Mouse (Mus musculus): ENCODE data around the gene Dlg5. TPM values are rescaled to one million over a fixed set of nuclear protein-coding genes. Genes with fewer than 3 reads are reported as not detected.
A peak's percentile ranks its signal among the peaks of the same experiment; 100 is the strongest.

Gene Dlg5
- total RNA-seq, 2 experiments from 2014 or later: 8.7 to 9.4 TPM

DNA sequence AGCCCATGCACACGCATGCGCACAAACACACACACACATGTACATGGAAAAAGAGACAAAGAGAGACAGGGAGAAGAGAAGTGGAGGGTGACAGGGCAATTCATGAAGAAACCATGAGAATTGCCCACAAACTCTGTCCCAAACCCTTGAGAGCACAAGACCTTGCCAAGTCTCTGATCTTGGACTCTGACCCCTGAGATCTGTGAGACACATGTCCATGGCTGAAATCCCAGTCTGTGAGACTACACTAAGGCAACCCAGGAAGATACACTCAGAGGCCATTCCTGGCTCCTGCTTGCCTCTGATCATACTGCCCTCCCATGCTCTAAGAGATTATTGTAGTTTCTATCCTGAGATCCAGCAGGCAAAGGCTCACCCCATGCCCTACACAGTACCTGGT, 44.9 kb downstream of the Dlg5 start:
- DNase-seq: no peak
- intact Hi-C loops (cut with DNase I; ENCODE audit: low total_unique reads): no loop called here

DNA sequence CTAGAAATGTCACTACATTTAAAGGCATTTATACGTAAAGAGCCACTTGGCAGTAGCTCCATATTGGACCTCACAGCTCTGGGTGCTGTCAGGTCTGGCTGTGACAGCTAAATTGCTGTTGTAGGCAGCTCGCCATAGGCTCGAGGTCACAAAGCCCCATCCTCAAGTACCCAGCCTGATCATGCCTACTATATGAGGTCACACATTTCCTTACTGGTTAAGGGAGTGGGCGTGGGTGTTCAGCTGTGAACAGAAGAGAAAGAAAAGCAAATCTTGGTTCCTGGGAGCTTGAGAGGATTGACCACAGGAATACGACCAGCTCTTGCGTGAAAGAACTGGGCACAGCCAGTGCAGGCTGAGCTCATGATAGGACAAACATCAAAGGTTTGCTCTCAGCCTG, 46.0 kb downstream of the Dlg5 start:
- intact Hi-C loops (cut with DNase I; ENCODE audit: low total_unique reads): no loop called here

DNA sequence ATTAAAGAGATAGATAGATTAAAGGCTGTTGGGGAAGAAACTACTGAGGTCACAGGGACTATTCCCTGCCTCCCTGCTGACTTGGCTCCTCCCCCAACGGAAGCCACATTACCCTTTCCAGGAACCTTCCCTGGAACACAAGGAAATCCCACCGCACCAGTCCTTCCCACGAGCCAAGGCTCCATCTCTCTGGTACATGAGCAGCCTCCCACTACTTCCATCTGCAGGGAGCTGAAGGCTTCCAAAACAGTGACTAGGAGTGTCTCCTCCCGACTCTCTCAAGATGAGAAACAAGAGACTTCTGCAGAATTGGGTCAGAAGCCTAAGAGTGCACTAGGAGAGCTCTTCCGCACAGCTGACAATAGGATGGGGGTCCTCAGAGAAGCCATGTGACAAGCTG, 47.9 kb downstream of the Dlg5 start:
- intact Hi-C loops (cut with DNase I; ENCODE audit: low total_unique reads): no loop called here
- DNase-seq: peak; percentile 18

More for the DNA sequence above, 46.0 kb downstream of the Dlg5 start:
- no peak for DNase-seq

DNA sequence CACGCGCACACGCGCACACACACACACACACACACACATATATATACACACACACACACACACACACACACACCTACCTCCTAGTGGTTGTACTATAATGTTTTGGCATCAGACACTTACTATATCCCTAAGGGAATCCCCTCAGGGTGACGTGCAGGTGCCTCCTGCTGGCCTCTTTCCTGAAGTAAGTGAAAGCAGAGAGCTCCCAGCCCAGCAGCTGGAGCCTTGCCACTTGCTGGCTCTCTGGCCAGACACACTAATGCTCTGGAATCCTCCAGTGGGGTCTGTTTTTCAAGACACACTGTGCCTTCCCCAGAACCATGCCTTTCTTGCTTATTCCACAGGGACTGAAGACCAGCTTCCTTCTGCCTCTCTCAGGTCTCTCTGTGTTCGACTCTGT, 48.8 kb downstream of the Dlg5 start:
- peak; percentile 67 for DNase-seq
- intact Hi-C loops (cut with DNase I; ENCODE audit: low total_unique reads): no loop called here

DNA sequence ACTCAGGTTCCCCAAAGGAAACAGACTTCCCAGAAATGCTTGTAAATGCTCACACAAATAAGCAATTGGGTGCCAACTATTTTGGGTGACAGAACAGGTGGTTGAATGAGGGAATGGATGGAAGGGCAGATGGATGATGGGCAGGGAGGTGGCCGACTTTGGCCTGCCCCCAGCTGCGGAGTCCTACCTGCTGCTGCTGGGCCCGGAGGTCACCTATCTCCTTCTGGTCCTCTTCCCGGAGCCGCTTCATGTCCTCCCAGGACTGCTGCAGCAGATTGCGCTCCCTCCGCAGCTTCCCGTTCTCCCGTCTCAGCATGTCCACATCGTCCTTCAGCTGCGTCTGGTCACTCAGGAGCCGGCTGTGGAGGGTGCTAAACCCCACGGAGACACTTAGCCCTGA, 55.6 kb downstream of the Dlg5 start:
- intact Hi-C loops (cut with DNase I; ENCODE audit: low total_unique reads): no loop called here
- DNase-seq: no peak

DNA sequence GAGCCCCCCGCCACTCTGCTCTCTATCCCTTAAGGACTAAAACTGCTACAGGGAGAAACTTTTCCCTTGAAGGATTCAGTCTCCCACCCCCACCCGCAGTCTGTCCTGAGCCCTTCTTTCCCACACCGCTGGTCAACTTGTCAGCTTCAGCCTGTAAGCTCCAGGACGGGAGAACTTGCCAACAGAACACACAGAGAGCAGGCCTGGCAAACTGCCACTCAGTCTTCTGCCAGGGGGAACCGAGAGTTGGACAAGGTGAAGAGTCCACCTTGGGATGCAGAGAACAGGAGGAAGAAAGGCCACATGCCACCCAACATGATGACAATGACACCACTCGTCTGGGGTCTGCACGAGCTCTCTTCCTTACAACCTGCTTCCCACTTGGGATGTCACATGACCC, 56.1 kb downstream of the Dlg5 start:
- intact Hi-C loops (cut with DNase I; ENCODE audit: low total_unique reads): no loop called here

DNA sequence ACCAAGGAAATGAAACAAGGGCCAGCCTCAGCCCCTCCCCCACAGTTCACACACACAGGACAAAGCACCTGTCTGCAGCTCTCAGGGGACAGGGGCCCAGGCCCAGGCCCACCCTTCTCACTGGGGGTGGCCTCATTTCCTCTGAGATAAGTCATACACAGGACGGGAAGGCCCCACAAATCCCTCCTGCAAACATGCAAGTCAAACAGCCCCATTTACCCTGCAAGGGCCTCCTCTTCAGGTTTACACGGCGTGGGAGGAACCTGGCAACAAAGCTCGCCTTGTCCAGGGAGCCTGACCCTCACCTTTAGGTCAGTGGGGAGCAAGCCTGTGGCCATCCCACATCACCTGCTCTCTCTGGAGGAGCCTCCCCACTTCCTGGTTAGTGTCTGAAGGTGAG, 60.2 kb downstream of the Dlg5 start:
- no peak for DNase-seq
- intact Hi-C loops (cut with DNase I; ENCODE audit: low total_unique reads): no loop called here

More for the DNA sequence above, 56.1 kb downstream of the Dlg5 start:
- no peak for DNase-seq

DNA sequence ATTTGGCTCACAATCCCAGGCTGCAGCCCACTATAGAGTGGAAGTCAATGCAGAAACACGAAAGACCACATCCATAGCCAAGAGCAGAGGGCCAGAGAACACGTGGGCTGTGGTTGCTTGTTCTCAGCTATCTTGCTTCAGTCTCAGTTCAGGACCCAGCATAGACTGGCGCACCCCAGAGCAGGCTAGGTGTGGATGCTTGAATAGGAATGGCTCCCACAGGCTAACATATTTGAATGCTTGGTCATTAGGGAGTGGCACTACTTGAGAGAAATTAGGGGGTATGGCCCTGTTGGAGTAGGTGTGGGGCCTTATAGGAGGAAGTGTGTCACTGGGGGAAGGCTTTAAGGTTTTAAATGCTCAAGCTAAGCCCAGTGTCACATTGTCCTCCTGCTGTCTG, 62.8 kb downstream of the Dlg5 start:
- intact Hi-C loops (cut with DNase I; ENCODE audit: low total_unique reads): no loop called here
- DNase-seq: no peak

DNA sequence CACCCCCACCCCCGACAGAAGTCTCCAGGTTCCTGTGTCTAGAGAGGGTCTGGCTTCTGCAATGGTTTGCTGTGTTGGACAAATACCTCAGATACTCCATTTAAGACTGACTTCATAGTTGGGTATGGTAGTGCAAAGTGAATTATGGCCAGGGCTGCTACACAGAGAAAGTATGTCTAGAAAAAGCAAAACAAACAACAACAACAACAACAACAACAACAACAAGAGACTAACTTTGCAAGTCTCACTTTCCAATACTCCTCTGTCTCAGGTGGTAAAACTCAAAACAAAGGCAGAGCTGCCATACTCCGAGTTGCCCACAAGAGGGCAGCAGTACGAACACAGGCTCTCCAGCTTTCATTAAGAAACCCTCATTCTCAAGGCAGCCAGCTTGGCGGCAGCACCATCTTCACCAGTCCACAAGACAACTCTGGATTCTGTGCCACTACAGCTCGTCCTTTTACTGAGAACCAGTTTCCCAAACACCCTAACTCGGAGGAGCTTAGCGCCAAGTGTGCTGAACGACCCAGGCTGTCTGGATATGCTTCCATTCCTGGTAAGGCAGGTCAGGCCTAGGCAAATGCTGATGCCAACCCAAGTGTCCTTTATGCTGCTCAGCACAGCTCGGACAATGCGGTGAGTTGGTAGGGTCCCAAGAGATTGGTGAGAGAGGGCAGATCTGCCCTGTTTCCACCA, 63.8 kb downstream of the Dlg5 start:
- intact Hi-C loops (cut with DNase I; ENCODE audit: low total_unique reads): loop anchor here (2.0 kb wide), 1 partner anchor 91 kb away; no protein-coding TSS in a partner anchor
- DNase-seq: peak; percentile 66

DNA sequence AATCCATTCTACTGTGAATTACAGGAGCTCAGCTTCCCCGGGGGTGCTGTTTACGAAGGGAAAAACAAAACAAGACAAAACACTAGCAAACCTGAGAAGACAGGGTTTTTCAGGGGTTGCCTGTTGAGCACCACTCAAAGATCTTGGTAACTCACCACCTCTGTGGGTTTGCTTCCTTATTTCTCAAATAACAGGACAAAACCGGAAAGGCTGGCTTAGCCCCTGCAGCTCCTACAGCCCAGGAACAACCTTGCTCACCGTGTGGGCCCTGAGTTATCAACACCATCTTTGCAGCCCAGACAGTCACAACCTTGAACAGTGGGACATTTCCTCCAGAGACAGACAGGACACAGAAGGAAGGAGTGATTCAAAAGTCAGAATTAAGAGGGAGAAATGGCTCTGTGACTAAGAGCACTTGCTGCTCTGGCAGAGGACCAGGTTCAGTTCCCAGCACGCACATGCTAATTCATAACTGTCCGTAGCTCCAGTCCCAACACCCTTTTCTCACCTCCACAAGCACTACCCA, 66.2 kb downstream of the Dlg5 start:
- intact Hi-C loops (cut with DNase I; ENCODE audit: low total_unique reads): no loop called here
- DNase-seq: no peak

DNA sequence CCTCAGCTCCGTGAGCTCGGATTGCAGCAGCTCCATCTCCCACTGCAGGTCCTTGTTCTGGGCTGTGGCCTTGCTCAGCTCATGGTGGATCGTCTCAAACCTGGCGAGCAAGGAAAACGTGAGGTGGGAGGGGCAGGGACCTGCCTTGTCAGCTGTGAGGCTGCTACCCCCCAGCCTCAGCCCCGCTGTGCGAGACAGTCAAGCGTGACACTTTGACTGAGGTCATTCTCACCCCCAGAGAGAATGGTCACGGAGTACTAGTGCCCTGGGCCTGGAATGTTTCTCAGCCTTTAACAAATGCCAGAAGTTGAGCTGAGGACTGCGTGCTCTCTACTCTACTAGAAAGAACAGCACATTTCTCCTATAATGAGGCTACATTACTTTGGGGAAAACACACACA, 69.1 kb downstream of the Dlg5 start:
- intact Hi-C loops (cut with DNase I; ENCODE audit: low total_unique reads): no loop called here
- no peak for DNase-seq

DNA sequence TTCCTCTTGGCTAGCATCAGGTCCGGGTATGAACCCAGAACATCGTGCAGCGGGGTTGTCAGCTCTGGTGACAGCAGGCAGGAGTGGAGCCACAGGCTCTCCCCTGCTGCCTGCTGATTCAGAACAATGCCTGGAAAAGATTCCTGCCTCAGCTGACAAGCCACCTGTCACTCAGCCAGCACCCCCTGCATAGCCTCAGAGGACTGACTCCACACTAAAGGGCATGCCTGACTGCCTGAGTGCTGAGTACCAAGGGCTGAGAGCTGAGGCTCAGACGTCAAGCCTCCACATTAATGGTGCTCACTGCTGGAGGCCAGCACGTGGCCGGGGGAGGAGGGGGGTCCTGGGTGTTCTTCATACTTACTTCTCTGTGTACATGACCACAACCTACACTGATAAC, 72.4 kb downstream of the Dlg5 start:
- intact Hi-C loops (cut with DNase I; ENCODE audit: low total_unique reads): no loop called here
- no peak for DNase-seq

DNA sequence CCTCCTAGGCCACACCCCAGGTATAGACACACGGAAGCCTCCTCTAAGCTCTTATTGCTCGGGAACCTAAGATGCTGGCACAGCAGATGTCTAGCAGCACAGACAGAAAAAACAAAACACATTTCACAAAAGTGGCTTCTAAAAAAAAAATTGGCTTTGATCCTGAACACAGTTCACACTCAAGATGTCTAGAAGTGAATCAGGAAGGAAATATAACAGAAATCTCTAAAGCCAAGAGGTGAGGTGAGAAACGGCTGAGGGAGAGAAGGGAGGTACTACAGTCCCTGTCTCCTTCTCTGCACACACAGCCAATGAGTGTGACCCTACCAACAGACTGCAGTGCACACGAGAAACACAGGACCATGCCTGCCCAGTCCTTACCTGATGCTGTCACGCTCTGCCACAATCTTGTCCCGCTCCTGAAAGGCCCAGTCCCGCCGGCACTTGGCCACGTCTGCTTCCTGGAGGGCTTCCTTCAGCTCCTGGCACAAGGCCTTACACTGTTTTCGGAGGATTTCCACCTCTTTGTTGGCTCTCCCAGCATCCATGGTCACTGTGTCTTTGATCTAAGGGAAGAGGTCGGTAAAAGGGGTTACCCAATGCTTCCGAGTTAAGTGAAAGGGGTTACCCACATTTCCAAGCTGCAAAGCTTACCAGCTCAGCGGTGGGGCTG, 73.9 kb downstream of the Dlg5 start:
- intact Hi-C loops (cut with DNase I; ENCODE audit: low total_unique reads): no loop called here
- no peak for DNase-seq

DNA sequence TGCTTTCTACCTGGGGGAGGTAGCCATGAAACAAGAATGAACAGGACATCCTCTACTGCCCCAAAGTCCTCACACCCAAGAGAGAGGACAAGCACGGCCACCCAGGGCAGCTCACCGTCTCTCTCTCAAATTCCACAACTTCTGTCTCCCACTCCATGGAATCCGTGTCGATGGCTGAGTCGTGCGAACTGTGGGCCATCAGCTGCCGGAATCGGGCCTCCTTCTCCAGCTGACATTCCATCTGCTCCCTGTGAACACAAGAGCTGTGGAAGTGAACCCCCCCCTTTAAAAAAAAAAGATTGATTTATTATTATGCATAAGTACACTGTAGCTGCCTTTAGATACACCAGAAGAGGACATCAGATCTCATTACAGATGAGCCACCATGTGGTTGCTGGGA, 79.7 kb downstream of the Dlg5 start:
- intact Hi-C loops (cut with DNase I; ENCODE audit: low total_unique reads): no loop called here
- DNase-seq: no peak

DNA sequence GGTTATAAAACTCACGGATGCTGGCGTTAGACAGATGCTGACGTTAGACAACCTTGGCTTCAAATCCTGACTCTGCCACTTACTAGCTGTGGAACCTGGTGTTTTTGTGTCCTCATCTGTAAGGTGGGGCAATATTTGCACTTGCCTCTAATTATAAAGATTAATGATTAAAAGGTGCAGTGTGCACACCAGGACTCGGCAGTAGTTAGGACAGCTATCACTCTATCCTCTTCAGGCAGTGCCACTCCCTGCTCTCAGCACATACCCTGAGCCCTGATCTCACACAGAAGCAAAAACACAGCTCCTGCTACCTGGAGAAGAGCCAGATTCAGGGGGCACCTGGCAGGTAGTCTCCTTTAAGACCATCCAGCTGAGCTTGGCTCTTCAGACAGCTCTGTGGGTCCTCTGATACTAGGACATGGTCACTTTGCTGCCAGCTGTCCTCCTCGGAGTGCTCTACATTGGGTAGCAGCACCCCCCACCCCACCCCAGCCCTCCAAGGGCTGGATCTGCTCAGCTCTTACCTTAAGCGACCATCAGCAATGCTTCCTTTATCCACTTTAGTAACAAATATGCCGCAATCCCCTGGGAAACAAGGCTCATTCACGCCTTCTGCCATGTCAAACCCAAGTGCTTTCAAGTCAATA, 80.9 kb downstream of the Dlg5 start:
- DNase-seq: no peak
- intact Hi-C loops (cut with DNase I; ENCODE audit: low total_unique reads): no loop called here

DNA sequence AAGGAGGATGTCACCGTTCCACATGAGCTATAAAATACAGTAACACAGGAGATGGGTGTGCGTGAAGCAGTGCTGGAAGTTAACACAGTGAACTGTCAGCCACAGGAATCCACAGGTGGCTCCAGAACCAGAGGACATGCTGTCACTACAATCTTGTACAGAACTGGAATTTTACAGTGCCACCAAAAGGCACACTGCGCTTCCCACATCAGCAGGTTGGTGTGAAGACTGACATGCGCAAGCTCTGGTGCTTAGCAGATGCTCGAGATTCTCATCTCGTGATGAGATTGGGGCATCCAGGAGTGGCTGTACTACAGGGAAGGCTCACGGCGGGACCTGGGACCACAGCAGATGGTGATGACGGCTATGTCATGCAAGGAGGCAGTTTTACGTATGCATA, 82.9 kb downstream of the Dlg5 start:
- no peak for DNase-seq
- intact Hi-C loops (cut with DNase I; ENCODE audit: low total_unique reads): no loop called here

DNA sequence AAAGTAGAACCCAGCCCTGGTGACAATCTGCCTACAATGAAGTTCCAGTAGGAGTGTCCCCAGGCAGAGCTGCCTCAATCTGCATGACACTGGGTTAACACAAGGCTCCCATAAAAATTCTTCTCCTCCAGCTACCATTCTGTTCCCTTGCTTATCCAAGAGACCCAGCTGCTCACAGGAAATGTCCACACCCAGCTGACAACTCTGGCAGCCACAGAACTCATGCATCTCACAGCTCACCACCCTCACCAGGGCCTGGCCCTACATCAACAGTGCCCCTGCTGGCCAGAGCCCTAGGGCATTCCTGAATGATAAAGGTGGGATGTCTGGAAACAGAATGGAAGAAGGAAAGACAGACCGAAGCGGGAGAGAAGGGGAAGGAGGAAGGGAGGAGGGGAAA, 96.8 kb downstream of the Dlg5 start:
- no peak for DNase-seq
- intact Hi-C loops (cut with DNase I; ENCODE audit: low total_unique reads): no loop called here

DNA sequence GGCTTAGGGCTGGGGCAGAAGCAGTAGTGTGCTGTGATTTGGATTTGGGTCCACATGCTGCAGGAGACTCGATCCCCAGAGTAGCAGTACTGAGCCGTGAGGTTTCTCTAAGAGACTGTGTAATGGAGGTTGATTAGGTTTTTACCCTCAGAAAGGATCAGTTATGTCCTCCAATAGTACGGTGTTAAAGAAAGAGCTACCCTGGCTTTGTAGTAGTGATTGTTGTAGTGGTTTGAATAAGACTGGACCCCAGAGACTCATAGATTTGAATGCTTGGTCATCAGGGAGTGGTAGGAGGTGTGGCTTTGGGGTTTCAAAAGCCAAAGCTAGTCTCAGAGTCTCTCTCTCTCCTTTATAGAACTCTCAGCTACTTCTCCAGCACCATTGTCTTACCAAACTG, 100.9 kb downstream of the Dlg5 start:
- intact Hi-C loops (cut with DNase I; ENCODE audit: low total_unique reads): no loop called here
- DNase-seq: no peak

DNA sequence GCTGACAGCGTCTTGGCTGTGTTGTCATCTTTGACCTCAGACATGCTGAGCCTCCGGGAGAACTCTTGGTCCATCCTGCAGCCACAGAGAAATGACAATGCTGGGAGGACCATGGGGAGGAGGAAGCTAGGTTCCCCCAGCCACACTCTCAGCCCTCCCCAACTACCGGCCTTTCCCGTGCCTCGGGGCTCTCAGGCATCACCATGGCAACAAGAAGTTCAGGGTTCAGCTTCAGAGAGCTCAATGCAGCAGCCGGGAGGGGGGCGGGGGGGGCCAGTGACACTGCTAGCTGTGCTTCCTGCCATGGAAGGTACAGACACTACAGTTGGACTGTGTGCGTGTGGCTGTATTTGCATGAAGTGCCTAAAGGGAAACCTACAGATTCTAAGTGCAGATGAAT, 101.3 kb downstream of the Dlg5 start:
- intact Hi-C loops (cut with DNase I; ENCODE audit: low total_unique reads): no loop called here
- no peak for DNase-seq

DNA sequence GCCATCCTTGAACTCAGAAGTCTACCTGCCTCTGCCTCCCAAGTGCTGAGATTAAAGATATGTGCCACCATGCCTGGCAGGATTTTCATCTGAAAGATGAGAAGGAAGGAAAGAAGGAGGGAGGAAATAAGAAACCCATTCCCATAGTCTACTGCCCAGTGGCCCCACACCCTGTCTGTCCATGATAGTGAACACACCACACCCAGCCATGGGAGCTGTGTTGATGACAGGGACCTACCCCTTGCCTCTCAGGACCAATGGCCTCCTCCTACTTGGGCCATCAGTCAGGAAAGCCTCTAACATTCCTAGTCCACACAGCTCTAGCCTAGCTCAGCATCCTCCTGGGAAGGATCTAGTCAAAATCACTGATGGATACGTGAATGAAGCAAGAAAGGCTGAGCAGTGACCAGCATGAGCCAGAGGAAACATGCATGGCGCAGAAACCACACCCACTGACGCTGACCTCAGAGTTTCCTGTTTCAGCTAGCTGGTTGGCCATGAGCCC, 102.7 kb downstream of the Dlg5 start:
- intact Hi-C loops (cut with DNase I; ENCODE audit: low total_unique reads): no loop called here
- DNase-seq: no peak

DNA sequence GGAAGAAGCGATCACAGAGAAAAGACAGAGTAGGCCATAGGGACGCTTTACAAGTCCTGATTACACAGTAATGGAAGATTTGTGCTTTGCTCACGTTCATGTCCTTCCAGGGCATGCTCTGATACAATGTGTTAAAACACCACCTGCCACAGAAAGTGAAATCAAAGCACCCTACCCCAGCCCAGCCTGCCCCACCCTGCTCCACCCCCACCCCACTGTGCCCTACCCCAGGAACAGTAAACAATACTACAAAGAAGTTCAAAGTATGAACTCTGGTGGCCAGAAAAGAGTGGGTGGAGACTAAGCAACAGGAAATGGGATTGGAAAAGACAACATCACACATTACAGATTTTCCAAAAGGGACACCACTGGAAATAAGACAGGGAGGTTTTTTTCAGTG, 104.0 kb downstream of the Dlg5 start:
- intact Hi-C loops (cut with DNase I; ENCODE audit: low total_unique reads): no loop called here
- no peak for DNase-seq
